Mouse (Mus musculus) intestine, embryonic 14.5 days (tissue): Measurements from ENCODE around the gene Onecut1. TPM values are rescaled to one million over a fixed set of nuclear protein-coding genes. Genes with fewer than 3 reads are reported as not detected.

Experiments used
- ATAC-seq: fragments of 200-750 bp; cut with Nextera tagmentation; replicated peaks from 2 replicates; pipeline ENCODE4 v1.8.0; 2017; ENCODE audit warnings: low read depth, moderate number of reproducible peaks, moderate TSS enrichment, moderate library complexity; ENCODE audit not compliant: low FRiP score, low TSS enrichment
- DNase-seq: peaks from one replicate; pipeline ENCODE4 v3.0.0-alpha.2; 2018; ENCODE audit warnings: low spot score
- H3K27ac ChIP-seq: fragments of 300-500 bp; sonication (generic); 2 replicates; pipeline ENCODE4 v1.5.1; 2014; ENCODE audit warnings: low read depth, mild to moderate bottlenecking, control low read depth
- H3K27me3 ChIP-seq: fragments of 300-500 bp; sonication (generic); replicated peaks from 2 replicates; pipeline ENCODE4 v1.6.1; 2014; ENCODE audit warnings: low read length, control low read depth; ENCODE audit not compliant: control insufficient read depth, insufficient read depth
- H3K36me3 ChIP-seq: fragments of 300-500 bp; sonication (generic); 2 replicates; pipeline ENCODE4 v1.6.1; 2014; ENCODE audit warnings: low read length, control low read depth; ENCODE audit not compliant: control insufficient read depth, insufficient read depth
- H3K4me1 ChIP-seq: fragments of 300-500 bp; sonication (generic); replicated peaks from 2 replicates; pipeline ENCODE4 v1.6.1; 2014; ENCODE audit warnings: low read length, control low read depth, mixed read lengths; ENCODE audit not compliant: control insufficient read depth, insufficient read depth
- H3K4me2 ChIP-seq: fragments of 300-500 bp; sonication (generic); 2 replicates; pipeline ENCODE4 v1.6.1; 2014; ENCODE audit warnings: low read length
- H3K4me3 ChIP-seq: fragments of 300-500 bp; sonication (generic); 2 replicates; pipeline ENCODE4 v1.5.1; 2014; ENCODE audit warnings: low read depth, low read length, control low read depth, mixed read lengths
- H3K9ac ChIP-seq: fragments of 300-500 bp; sonication (generic); 2 replicates; pipeline ENCODE4 v1.6.1; 2014; ENCODE audit warnings: mild to moderate bottlenecking, low read length
- H3K9me3 ChIP-seq: fragments of 300-500 bp; sonication (generic); 2 replicates; pipeline ENCODE4 v1.6.1; 2016; ENCODE audit warnings: low read length, control low read depth; ENCODE audit not compliant: control insufficient read depth
- WGBS: fragments of 180-500 bp; shearing (Covaris S2); extraction: QIAGEN DNeasy Blood & Tissue Kit; methylation state at CpG from one replicate; pipeline ENCODE4 v1.1.7; 2014; 5-methylcytosine and 5-hydroxymethylcytosine counted together
- polyA plus RNA-seq: library from polyadenylated mRNA; unstranded; fragments of >200 nt; fragmentation: Nextera tagmentation; extraction: Ambion mirVana; gene quantifications from 2 replicates; pipeline ENCODE4 v1.2.1, GENCODE M21; 2014

Onecut1 gene
- polyA plus RNA-seq, 1 experiment from 2014 or later, result 2.0 TPM

DNA sequence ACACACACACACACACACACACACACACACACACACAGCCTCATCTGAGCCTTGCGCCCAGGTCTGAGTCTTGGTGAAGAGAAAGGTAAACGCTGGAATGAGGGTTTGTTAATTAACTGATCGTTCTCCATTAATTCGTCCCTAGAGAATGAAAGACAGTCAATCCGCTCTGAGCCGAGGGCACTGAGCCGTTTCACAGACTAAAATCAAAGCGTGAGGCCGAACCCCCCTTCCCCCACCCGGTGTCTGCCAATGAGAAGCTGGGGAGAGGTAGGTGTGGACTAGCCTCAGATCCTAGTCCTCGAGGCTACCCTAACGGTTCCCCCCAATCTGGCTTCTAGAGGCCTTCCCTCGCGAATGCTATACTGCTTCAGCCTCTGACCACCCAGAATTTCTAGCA lies 2.8 kb downstream of the Onecut1 start:
- H3K9ac ChIP-seq, result no peak overlapping the region
- H3K36me3 ChIP-seq, result no peaks in the 10 kb centered on the region
- no peak for DNase-seq
- no peaks in the 10 kb centered on the region for H3K9me3 ChIP-seq
- 8% methylated on average over 14 of the region's 14 CpGs for WGBS
- ATAC-seq, result no peak
- H3K4me3 ChIP-seq, result no peak overlapping the region
- no peak overlapping the region for H3K27ac ChIP-seq
- no peak overlapping the region for H3K4me2 ChIP-seq
- peaks cover 11% of the 10 kb centered on the region for H3K4me1 ChIP-seq
- H3K27me3 ChIP-seq, result peaks cover 99% of the 10 kb centered on the region

DNA sequence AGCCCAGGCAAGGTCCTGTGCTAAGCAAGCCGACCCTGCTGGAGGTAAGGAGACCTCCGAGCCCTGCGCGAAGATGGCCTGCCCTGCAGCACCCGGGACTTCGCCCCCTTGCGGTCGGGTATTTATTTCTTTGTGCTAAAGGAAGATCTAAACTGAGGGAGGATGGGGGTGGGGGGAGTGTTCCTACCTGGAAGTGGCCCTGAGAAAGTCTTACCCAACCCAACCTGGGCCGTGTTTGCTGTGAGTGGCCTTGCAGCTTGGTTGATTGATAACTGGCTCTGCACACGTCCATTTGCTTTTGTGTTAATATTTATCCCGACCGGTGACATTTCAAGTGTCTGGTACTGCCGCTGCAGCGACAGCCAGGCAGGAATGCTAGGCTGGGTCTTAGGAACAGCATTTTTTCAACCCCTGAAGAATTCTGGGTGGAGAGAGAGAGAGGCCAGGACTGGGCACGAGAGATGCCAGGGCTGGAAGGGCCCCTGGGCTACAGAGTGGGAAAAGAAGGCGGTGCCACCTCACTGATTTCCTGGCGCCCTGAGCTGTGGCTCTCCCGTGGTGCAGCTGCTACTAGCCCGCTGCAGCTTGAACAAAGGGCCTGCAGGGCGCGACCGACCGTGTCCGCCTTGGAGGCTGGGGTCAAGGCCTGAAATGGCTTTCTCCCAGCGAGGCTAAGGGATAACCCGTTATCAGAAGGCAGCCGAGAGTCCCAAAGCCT lies 5.0 kb downstream of the Onecut1 start:
- peak; percentile 70 for ATAC-seq
- WGBS, result 7% methylated on average over 27 of the region's 27 CpGs
- H3K4me1 ChIP-seq, result peaks cover 6% of the 10 kb centered on the region; the same call in 1 of the 2 replicates
- H3K4me2 ChIP-seq, result peak overlapping the region; percentile 22; the same call in 1 of the 2 replicates
- no peaks in the 10 kb centered on the region for H3K36me3 ChIP-seq
- H3K9me3 ChIP-seq, result no peaks in the 10 kb centered on the region
- no peak overlapping the region for H3K9ac ChIP-seq
- H3K4me3 ChIP-seq, result no peak overlapping the region
- H3K27me3 ChIP-seq, result peaks cover 82% of the 10 kb centered on the region
- peak; percentile 73 for DNase-seq
- H3K27ac ChIP-seq, result no peak overlapping the region

DNA sequence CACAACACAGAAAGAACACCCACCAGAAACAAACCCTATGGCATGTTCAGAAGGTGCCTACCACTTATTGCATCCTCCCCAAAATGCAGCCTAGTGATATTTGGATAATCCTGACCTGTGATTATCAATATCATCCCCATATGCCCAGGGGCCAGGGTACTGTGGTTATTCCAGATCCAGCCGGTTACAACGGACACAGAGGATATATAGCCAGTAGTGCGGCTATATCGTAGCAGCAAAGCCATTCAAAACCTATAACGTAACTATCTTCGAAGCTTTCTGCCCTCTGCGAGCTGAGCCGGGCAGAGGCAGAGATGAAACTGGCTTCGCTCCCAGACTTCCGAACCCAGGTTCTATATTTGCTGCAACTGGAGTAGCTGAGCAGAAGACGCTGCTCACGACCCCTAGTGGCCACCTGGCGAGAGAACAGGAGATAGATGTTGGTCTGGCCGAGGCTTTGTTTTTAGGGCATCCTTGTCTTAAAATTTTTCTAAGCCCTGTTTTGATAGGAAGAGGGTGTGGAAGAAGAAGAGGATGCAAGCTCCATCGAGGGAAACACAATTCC lies 6.0 kb downstream of the Onecut1 start:
- Histone ChIP-seq H3K36me3 (no peaks in the 10 kb centered on the region), H3K27me3 (peaks cover 72% of the 10 kb centered on the region), H3K4me1 (no peaks in the 10 kb centered on the region), H3K27ac (no peak overlapping the region), H3K9me3 (no peaks in the 10 kb centered on the region), H3K9ac (no peak overlapping the region), H3K4me3 (no peak overlapping the region), H3K4me2 (no peak overlapping the region)
- 9% methylated on average over 15 of the region's 15 CpGs for WGBS
- ATAC-seq (no peak), DNase-seq (peak; percentile 68)

DNA sequence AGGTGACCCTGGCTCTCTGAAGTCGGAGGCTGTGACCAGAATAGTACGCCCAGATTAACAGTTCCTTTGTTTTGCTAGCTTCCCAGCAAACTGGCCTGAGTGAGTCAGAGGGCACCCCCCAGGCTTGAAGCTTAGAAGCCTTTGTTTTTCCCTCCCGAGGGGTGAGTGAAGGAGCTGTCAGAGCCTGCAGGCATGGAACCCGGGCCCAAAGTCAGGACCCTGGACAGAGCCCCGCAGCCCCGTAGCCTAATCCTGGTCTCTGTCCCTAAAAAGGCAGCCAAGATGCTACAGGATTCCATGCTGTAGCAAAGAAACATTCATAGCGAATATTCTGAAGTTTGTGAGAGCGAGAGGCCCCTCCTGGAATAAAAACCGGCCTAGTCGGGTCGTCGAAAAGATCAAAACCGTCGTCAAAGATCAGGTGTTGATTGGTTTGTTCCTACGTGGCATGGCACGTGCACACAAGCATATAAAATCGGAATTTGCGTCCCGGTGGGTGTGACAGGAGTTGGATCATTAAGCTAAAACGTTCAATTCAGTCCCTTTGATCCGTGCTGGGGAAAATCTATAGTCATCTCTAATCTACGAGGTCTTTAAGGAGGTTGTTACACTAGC lies 6.7 kb downstream of the Onecut1 start:
- Histone ChIP-seq H3K36me3 (no peaks in the 10 kb centered on the region), H3K9ac (no peak overlapping the region), H3K9me3 (no peaks in the 10 kb centered on the region), H3K4me3 (no peak overlapping the region), H3K27ac (no peak overlapping the region), H3K4me2 (no peak overlapping the region), H3K27me3 (peaks cover 65% of the 10 kb centered on the region), H3K4me1 (no peaks in the 10 kb centered on the region)
- peak; percentile 90 for DNase-seq
- 11% methylated on average over 22 of the region's 22 CpGs for WGBS
- 0 out of 2 replicates have a peak, but pooled peaks have one; percentile 10 for ATAC-seq

DNA sequence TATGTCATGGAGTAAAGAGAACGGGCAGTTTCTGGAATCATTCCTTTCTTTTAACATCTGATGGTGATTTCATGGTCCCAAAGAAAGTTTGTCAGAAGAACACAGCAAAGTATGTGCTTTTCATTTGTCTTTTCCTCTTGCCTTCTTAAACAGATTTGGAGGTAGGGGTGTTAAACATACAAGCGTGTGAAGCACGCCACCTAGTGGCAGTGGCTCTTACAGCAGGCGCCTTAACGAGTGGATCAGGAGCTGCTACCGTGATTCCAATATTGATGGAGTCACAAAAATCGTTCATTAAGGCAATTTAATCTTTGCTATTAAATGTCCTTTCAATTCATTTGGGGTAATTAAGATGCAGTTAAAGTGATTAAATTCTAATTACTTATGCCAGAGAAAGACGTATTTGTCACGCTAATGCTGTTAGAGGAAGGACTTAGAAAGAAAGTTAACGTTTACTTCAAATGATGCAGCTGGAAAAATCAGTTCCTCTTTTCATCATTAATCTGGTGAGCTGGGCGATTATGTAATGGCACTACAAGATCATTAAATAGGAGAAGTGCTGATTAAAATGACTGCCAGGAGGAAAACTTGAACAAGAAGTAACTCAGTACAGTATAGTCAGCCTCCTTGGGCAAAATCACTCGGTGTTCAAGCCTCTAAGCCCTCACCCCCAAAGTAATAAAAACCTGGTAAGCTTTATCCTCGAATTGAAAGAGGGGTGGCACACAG lies 9.4 kb downstream of the Onecut1 start:
- Histone ChIP-seq H3K9ac (no peak overlapping the region), H3K4me1 (no peaks in the 10 kb centered on the region), H3K36me3 (no peaks in the 10 kb centered on the region), H3K27ac (no peak overlapping the region), H3K9me3 (no peaks in the 10 kb centered on the region), H3K4me3 (no peak overlapping the region), H3K27me3 (peaks cover 41% of the 10 kb centered on the region), H3K4me2 (no peak overlapping the region)
- DNase-seq (peak; percentile 81), ATAC-seq (no peak)
- 23% methylated on average over 13 of the region's 13 CpGs for WGBS

DNA sequence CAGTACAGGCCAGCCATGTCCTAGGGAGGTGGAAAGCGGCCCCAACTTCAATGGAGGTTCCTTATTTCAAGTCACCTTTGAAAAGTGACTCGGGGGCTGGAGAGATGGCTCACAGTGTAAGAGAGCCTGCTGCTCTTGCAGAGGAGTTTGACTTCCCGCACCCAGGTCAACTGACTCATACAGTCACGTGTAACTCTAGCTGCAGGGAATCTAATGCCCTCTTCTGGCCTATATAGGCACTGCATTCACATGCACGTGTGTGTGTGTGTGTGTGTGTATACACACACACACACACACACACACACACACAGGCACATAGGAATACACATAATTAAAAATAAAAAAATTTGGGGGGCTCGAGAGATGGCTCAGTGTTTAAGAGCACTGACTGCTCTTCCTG lies 14.6 kb downstream of the Onecut1 start:
- 0 out of 2 replicates have a peak, but pooled peaks cover 3% of the 10 kb centered on the region for H3K27me3 ChIP-seq
- H3K36me3 ChIP-seq, result no peaks in the 10 kb centered on the region
- DNase-seq (no peak), ATAC-seq (no peak)
- H3K9me3 ChIP-seq, result no peaks in the 10 kb centered on the region
- H3K27ac ChIP-seq, result no peak overlapping the region
- no peak overlapping the region for H3K4me3 ChIP-seq
- no peak overlapping the region for H3K4me2 ChIP-seq
- WGBS, result 74% methylated on average over 6 of the region's 6 CpGs
- H3K4me1 ChIP-seq, result no peaks in the 10 kb centered on the region
- H3K9ac ChIP-seq, result no peak overlapping the region

DNA sequence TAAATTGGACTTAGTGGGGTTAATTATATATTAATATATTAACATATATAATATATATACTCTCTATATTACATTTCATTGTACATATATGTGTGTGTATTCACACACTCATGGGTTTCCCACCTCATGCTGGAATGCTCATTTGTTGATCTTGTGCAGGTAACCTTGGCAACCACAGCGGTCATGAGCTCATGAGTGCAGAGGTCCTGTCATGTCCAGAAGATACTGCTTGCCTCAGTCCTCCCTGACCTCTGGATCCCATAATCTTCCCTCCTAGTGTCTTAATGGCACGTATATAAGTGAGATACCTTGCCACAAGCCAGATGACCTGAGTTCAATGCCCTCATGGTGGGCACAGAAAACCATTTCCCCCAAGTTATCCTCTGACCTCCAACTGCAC lies 16.0 kb downstream of the Onecut1 start:
- DNase-seq, result no peak
- no peaks in the 10 kb centered on the region for H3K9me3 ChIP-seq
- H3K36me3 ChIP-seq, result no peaks in the 10 kb centered on the region
- H3K27ac ChIP-seq, result no peak overlapping the region
- H3K4me2 ChIP-seq, result no peak overlapping the region
- 0 out of 2 replicates have a peak, but pooled peaks cover 3% of the 10 kb centered on the region for H3K27me3 ChIP-seq
- no peak overlapping the region for H3K9ac ChIP-seq
- 30% methylated on average over 2 of the region's 2 CpGs for WGBS
- no peak for ATAC-seq
- H3K4me1 ChIP-seq, result no peaks in the 10 kb centered on the region
- H3K4me3 ChIP-seq, result no peak overlapping the region

DNA sequence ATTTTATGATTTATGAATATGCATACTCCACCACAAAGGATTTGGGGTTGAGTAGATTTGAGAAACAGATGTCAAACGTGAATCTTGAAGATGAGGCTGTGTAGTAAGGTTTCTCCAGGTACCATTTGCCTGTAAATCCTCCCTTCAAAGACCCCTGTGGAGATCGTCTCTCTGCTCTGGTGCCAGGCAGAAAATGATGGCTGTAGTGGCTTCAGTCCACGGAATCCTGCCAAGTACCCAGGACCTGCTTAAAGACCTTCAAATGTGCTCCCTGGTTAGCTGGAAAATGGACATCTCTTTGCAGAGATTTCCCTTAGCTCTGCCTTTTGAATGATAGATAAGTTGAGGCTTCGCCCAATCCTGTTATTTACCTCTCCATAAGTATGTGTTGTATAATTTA lies 26.1 kb downstream of the Onecut1 start:
- no peaks in the 10 kb centered on the region for H3K36me3 ChIP-seq
- no peak for DNase-seq
- no peak overlapping the region for H3K4me3 ChIP-seq
- H3K9me3 ChIP-seq, result no peaks in the 10 kb centered on the region
- no peak overlapping the region for H3K4me2 ChIP-seq
- no peaks in the 10 kb centered on the region for H3K27me3 ChIP-seq
- WGBS, result 75% methylated on average over 4 of the region's 4 CpGs
- no peaks in the 10 kb centered on the region for H3K4me1 ChIP-seq
- no peak overlapping the region for H3K27ac ChIP-seq
- no peak overlapping the region for H3K9ac ChIP-seq
- ATAC-seq, result no peak
